Mouse (Mus musculus) intestine, embryonic 16.5 days (tissue): ENCODE results near the gene Atg7. TPM values are rescaled to one million over a fixed set of nuclear protein-coding genes. Genes with fewer than 3 reads are reported as not detected.

Experiments used
- ATAC-seq: fragments of 200-750 bp; cut with Nextera tagmentation; 2 replicates; pipeline ENCODE4 v1.8.0; 2017; ENCODE audit warnings: moderate TSS enrichment, moderate library complexity
- H3K27ac ChIP-seq: fragments of 300-500 bp; sonication (generic); 2 replicates; pipeline ENCODE4 v1.5.1; 2014; ENCODE audit warnings: mild to moderate bottlenecking, low read length
- H3K27me3 ChIP-seq: fragments of 300-500 bp; sonication (generic); replicated peaks from 2 replicates; pipeline ENCODE4 v1.6.1; 2014; ENCODE audit warnings: low read length, control low read depth, mixed read lengths; ENCODE audit not compliant: control insufficient read depth, insufficient read depth
- H3K36me3 ChIP-seq: fragments of 300-500 bp; sonication (generic); 2 replicates; pipeline ENCODE4 v1.6.1; 2014; ENCODE audit warnings: low read length, control low read depth; ENCODE audit not compliant: control insufficient read depth, insufficient read depth
- H3K4me1 ChIP-seq: fragments of 300-500 bp; sonication (generic); 2 replicates; pipeline ENCODE4 v1.6.1; 2014; ENCODE audit warnings: low read length, control low read depth, mixed read lengths; ENCODE audit not compliant: control insufficient read depth, insufficient read depth
- H3K4me2 ChIP-seq: fragments of 300-500 bp; sonication (generic); 2 replicates; pipeline ENCODE4 v1.6.1; 2014; ENCODE audit warnings: low read depth, low read length, control low read depth
- H3K4me3 ChIP-seq: fragments of 300-500 bp; sonication (generic); 2 replicates; pipeline ENCODE4 v1.5.1; 2014; ENCODE audit warnings: mild to moderate bottlenecking, low read length
- H3K9ac ChIP-seq: fragments of 300-500 bp; sonication (generic); 2 replicates; pipeline ENCODE4 v1.6.1; 2014; ENCODE audit warnings: low read depth, low read length
- H3K9me3 ChIP-seq: fragments of 300-500 bp; sonication (generic); 2 replicates; pipeline ENCODE4 v1.6.1; 2016; ENCODE audit warnings: low read length, control low read depth; ENCODE audit not compliant: control insufficient read depth
- WGBS: fragments of 180-500 bp; shearing (Covaris S2); extraction: QIAGEN DNeasy Blood & Tissue Kit; methylation state at CpG from one replicate; pipeline ENCODE4 v1.1.7; 2014; 5-methylcytosine and 5-hydroxymethylcytosine counted together
- polyA plus RNA-seq: library from polyadenylated mRNA; unstranded; fragments of >200 nt; fragmentation: Nextera tagmentation; extraction: Ambion mirVana; gene quantifications from 2 replicates; pipeline ENCODE4 v1.2.1, GENCODE M21; 2015

The Atg7 gene
- polyA plus RNA-seq, 1 experiment from 2014 or later: 25.5 TPM

GRCm38 (mm10) chr6:114800291-114800965, 157.5 kb downstream of the Atg7 start:
- WGBS: 40% methylated on average over 2 of the region's 2 CpGs
- Histone ChIP-seq H3K9me3 (no peaks in the 10 kb centered on the region), H3K4me3 (no peak overlapping the region), H3K27ac (peak overlapping the region; percentile 68), H3K36me3 (no peaks in the 10 kb centered on the region), H3K27me3 (no peaks in the 10 kb centered on the region), H3K9ac (no peak overlapping the region), H3K4me1 (peaks cover 29% of the 10 kb centered on the region), H3K4me2 (no peak overlapping the region)
- ATAC-seq: peak; percentile 93

- no peaks in the 10 kb centered on the region for H3K27me3 ChIP-seq
- H3K4me3 ChIP-seq: no peak overlapping the region
- no peak overlapping the region for H3K4me2 ChIP-seq
- no peaks in the 10 kb centered on the region for H3K9me3 ChIP-seq
- WGBS: 74% methylated on average over 8 of the region's 8 CpGs
- H3K9ac ChIP-seq: no peak overlapping the region
- no peak for ATAC-seq
- no peak overlapping the region for H3K27ac ChIP-seq
- H3K36me3 ChIP-seq: no peaks in the 10 kb centered on the region
- H3K4me1 ChIP-seq: peaks cover 29% of the 10 kb centered on the region
These were observed 161.1 kb downstream of the Atg7 start for GRCm38 (mm10) chr6:114803915-114804535.

- WGBS: 96% methylated on average over 1 of the region's 1 CpGs
- Histone ChIP-seq H3K4me2 (no peak overlapping the region), H3K9me3 (no peaks in the 10 kb centered on the region), H3K4me3 (no peak overlapping the region), H3K36me3 (no peaks in the 10 kb centered on the region), H3K27me3 (no peaks in the 10 kb centered on the region), H3K27ac (no peak overlapping the region), H3K9ac (no peak overlapping the region), H3K4me1 (peaks cover 25% of the 10 kb centered on the region)
- ATAC-seq: no peak
These were observed 162.0 kb downstream of the Atg7 start for GRCm38 (mm10) chr6:114804866-114805265.

- H3K4me1 ChIP-seq: peaks cover 20% of the 10 kb centered on the region
- no peaks in the 10 kb centered on the region for H3K9me3 ChIP-seq
- no peak for ATAC-seq
- H3K27me3 ChIP-seq: no peaks in the 10 kb centered on the region
- no peak overlapping the region for H3K4me2 ChIP-seq
- H3K9ac ChIP-seq: no peak overlapping the region
- no peak overlapping the region for H3K4me3 ChIP-seq
- no peak overlapping the region for H3K27ac ChIP-seq
- no peaks in the 10 kb centered on the region for H3K36me3 ChIP-seq
- WGBS: 86% methylated on average over 4 of the region's 4 CpGs
These were observed 163.0 kb downstream of the Atg7 start for GRCm38 (mm10) chr6:114805927-114806326.

GRCm38 (mm10) chr6:114807474-114807873, 164.6 kb downstream of the Atg7 start:
- H3K4me1 ChIP-seq: peaks cover 8% of the 10 kb centered on the region
- no peaks in the 10 kb centered on the region for H3K27me3 ChIP-seq
- no peaks in the 10 kb centered on the region for H3K9me3 ChIP-seq
- WGBS: 82% methylated on average over 3 of the region's 3 CpGs
- no peak for ATAC-seq
- no peak overlapping the region for H3K4me3 ChIP-seq
- H3K9ac ChIP-seq: no peak overlapping the region
- no peak overlapping the region for H3K27ac ChIP-seq
- H3K4me2 ChIP-seq: no peak overlapping the region
- H3K36me3 ChIP-seq: no peaks in the 10 kb centered on the region

GRCm38 (mm10) chr6:114808654-114809430, 165.9 kb downstream of the Atg7 start:
- Histone ChIP-seq H3K9me3 (no peaks in the 10 kb centered on the region), H3K9ac (no peak overlapping the region), H3K27ac (no peak overlapping the region), H3K4me2 (no peak overlapping the region), H3K27me3 (no peaks in the 10 kb centered on the region), H3K4me3 (no peak overlapping the region), H3K4me1 (0 out of 2 replicates have a peak, but pooled peaks cover 7% of the 10 kb centered on the region), H3K36me3 (no peaks in the 10 kb centered on the region)
- no peak for ATAC-seq
- WGBS: 91% methylated on average over 3 of the region's 3 CpGs

- Histone ChIP-seq H3K36me3 (no peaks in the 10 kb centered on the region), H3K27ac (no peak overlapping the region), H3K4me2 (no peak overlapping the region), H3K9ac (no peak overlapping the region), H3K4me3 (no peak overlapping the region), H3K9me3 (no peaks in the 10 kb centered on the region), H3K27me3 (no peaks in the 10 kb centered on the region), H3K4me1 (0 out of 2 replicates have a peak, but pooled peaks cover 7% of the 10 kb centered on the region)
- no peak for ATAC-seq
- 48% methylated on average over 1 of the region's 1 CpGs for WGBS
These were observed 166.5 kb downstream of the Atg7 start for GRCm38 (mm10) chr6:114809431-114809811.

- H3K4me3 ChIP-seq: no peak overlapping the region
- no peaks in the 10 kb centered on the region for H3K36me3 ChIP-seq
- no peak overlapping the region for H3K9ac ChIP-seq
- 82% methylated on average over 5 of the region's 5 CpGs for WGBS
- 0 out of 2 replicates have a peak, but pooled peaks cover 7% of the 10 kb centered on the region for H3K4me1 ChIP-seq
- H3K27me3 ChIP-seq: no peaks in the 10 kb centered on the region
- H3K4me2 ChIP-seq: no peak overlapping the region
- ATAC-seq: no peak
- H3K27ac ChIP-seq: no peak overlapping the region
- no peaks in the 10 kb centered on the region for H3K9me3 ChIP-seq
These were observed 169.4 kb downstream of the Atg7 start for GRCm38 (mm10) chr6:114812322-114812721.

GRCm38 (mm10) chr6:114812779-114813178, 169.9 kb downstream of the Atg7 start:
- Histone ChIP-seq H3K36me3 (no peaks in the 10 kb centered on the region), H3K4me3 (no peak overlapping the region), H3K4me1 (0 out of 2 replicates have a peak, but pooled peaks cover 7% of the 10 kb centered on the region), H3K9me3 (no peaks in the 10 kb centered on the region), H3K27ac (no peak overlapping the region), H3K27me3 (no peaks in the 10 kb centered on the region), H3K4me2 (no peak overlapping the region), H3K9ac (no peak overlapping the region)
- WGBS: 85% methylated on average over 4 of the region's 4 CpGs
- no peak for ATAC-seq
